Mouse (Mus musculus): ENCODE measurements around the gene Wnk4.

DNA sequence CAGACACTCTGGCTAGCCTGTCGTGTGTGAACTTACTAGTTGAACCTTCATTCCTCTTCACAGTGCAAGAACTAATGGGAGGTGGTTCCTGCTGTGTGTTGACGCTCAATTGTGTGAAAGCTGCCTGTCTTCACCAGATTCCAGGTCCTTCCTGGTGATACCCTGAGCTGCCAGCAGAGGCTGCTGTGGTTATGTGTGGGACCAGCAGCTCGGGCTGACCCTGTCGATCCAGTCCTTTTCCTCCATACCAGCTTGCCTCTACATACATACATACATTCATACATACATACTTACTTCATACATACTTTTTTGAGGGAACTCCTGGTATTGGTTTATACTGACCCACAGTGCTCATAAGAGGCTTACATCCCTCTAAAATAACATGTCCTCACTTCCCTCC, 63.2 kb downstream of the Wnk4 start:
- peak; percentile 77 for TF ChIP-seq CTCF (IDR thresholded peaks at IDR 0.05; ENCODE audit: control insufficient read depth, insufficient read depth, insufficient read length)
- no peak for TF ChIP-seq MAX (IDR thresholded peaks at IDR 0.05)
- no peak for TF ChIP-seq USF1 (IDR thresholded peaks at IDR 0.05; ENCODE audit: low read depth)
- TF ChIP-seq CEBPB (IDR thresholded peaks at IDR 0.05; ENCODE audit: low read depth) = no peak
